Mouse (Mus musculus): Measurements from ENCODE around the gene Atg5.
A peak's percentile ranks its signal among the peaks of the same experiment; 100 is the strongest.
"Not testable (repeated sequence)": the region's sequence is repeated elsewhere in the genome, so short reads cannot be mapped to it uniquely, and the experiment has no call there.

DNA sequence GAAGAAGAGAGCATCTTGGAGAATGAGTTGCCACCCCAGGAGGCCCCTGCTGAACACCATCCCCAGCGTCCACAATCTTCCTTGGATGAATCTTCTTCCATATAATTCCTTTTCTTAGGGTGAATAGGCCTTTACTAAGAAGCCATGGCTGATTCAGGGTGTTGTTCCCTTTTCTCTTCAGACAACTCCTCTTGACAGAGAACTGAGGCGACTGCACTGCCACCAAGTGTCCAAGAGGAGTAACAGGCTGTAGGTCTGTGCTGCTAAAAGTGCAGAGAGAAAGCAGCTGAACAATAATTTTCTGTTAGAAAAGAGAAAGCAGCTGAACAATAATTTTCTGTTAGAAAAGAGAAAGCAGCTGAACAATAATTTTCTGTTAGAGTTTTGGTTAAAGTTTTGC lies 49.1 kb upstream of the Atg5 start:
- TF ChIP-seq CTCF (IDR thresholded peaks at IDR 0.05): peak; percentile 49
- TF ChIP-seq EP300 (IDR thresholded peaks at IDR 0.05): not testable (repeated sequence)

Measured in lung, postnatal 0 days (tissue).